ENCODE assay signal across 9 mouse cellular contexts in genomic region chr11:98939953-98940641, GRCm38 (mm10). TPM values are rescaled to one million over a fixed set of nuclear protein-coding genes. Genes with fewer than 3 reads are reported as not detected.
DNase-seq lines count a peak whose midpoint lies in the region; ATAC-seq lines count a peak whose summit lies in the region.
"Had no signal": no experiment of that assay in that cellular context is flagged by ENCODE, and none has a peak within 500 bp of the region (broad histone marks: within the 10 kb centered on the region; RNA-seq: fewer than 3 reads in every experiment).

No protein-coding gene starts in this region.

- peak overlapping the region; percentile 17; the same call in 1 of the 2 replicates for H3K4me3 ChIP-seq in liver, embryonic 11.5 days (ENCODE audit: low read depth, low read length)
- peak overlapping the region; percentile 81 for H3K4me3 ChIP-seq in embryonic facial prominence, embryonic 15.5 days (replicated peaks)
- peak overlapping the region; percentile 82 for H3K4me3 ChIP-seq in intestine, embryonic 15.5 days (replicated peaks)
- H3K4me3 ChIP-seq in neural tube, embryonic 12.5 days, result 0 out of 2 replicates have a peak overlapping the region, but pooled peaks have one; percentile 5
- H3K4me3 ChIP-seq: erythroblast, embryonic 14.5 days had no signal

- H3K27ac ChIP-seq in liver, embryonic 11.5 days (ENCODE audit: low read depth, low read length), result no peak overlapping the region; the same call in 1 of the 2 replicates
- H3K27ac ChIP-seq in embryonic facial prominence, embryonic 15.5 days (replicated peaks), result peak overlapping the region; percentile 96
- H3K27ac ChIP-seq in intestine, embryonic 15.5 days, result peak overlapping the region; percentile 96
- no peak overlapping the region for H3K27ac ChIP-seq in neural tube, embryonic 12.5 days

- H3K4me2 ChIP-seq in liver, embryonic 11.5 days, result peak overlapping the region; percentile 97
- H3K4me2 ChIP-seq in embryonic facial prominence, embryonic 15.5 days (replicated peaks), result peak overlapping the region; percentile 80
- H3K4me2 ChIP-seq in intestine, embryonic 15.5 days (replicated peaks), result peak overlapping the region; percentile 78
- peak overlapping the region; percentile 93 for H3K4me2 ChIP-seq in neural tube, embryonic 12.5 days (replicated peaks)

- peaks cover 35% of the 10 kb centered on the region for H3K27me3 ChIP-seq in liver, embryonic 11.5 days (replicated peaks; ENCODE audit: control insufficient read depth, insufficient read depth, low read length)
- H3K27me3 ChIP-seq in embryonic facial prominence, embryonic 15.5 days, result no peaks in the 10 kb centered on the region
- no peaks in the 10 kb centered on the region for H3K27me3 ChIP-seq in intestine, embryonic 15.5 days (replicated peaks)
- H3K27me3 ChIP-seq in neural tube, embryonic 12.5 days (replicated peaks), result no peaks in the 10 kb centered on the region

- 56% methylated on average over 11 of the region's 11 CpGs for WGBS in liver, embryonic 11.5 days
- 25% methylated on average over 11 of the region's 11 CpGs for WGBS in embryonic facial prominence, embryonic 15.5 days
- WGBS in intestine, embryonic 15.5 days, result 43% methylated on average over 11 of the region's 11 CpGs
- 58% methylated on average over 11 of the region's 11 CpGs for WGBS in neural tube, embryonic 12.5 days

- no peak for ATAC-seq in CD4-positive, CD25-positive, alpha-beta regulatory T cell, adult 4 months
- ATAC-seq in liver, embryonic 11.5 days (replicated peaks; ENCODE audit: low FRiP score), result no peak
- no peak for ATAC-seq in embryonic facial prominence, embryonic 15.5 days (ENCODE audit: insufficient number of reproducible peaks, low FRiP score, low TSS enrichment, low read depth)
- ATAC-seq in intestine, embryonic 15.5 days, result no peak
- no peak for ATAC-seq in neural tube, embryonic 12.5 days (ENCODE audit: low FRiP score, low read depth)

- 0 out of 2 replicates have a peak, but pooled peaks cover 1% of the 10 kb centered on the region for H3K36me3 ChIP-seq in liver, embryonic 11.5 days (ENCODE audit: control insufficient read depth, insufficient read depth, low read length)
- H3K36me3 ChIP-seq in embryonic facial prominence, embryonic 15.5 days, result no peaks in the 10 kb centered on the region
- H3K36me3 ChIP-seq in intestine, embryonic 15.5 days, result no peaks in the 10 kb centered on the region
- no peaks in the 10 kb centered on the region for H3K36me3 ChIP-seq in neural tube, embryonic 12.5 days

- no peaks in the 10 kb centered on the region for H3K9me3 ChIP-seq in liver, embryonic 11.5 days (ENCODE audit: control insufficient read depth, low read length)
- no peaks in the 10 kb centered on the region for H3K9me3 ChIP-seq in embryonic facial prominence, embryonic 15.5 days (replicated peaks)
- no peaks in the 10 kb centered on the region for H3K9me3 ChIP-seq in intestine, embryonic 15.5 days
- H3K9me3 ChIP-seq in neural tube, embryonic 12.5 days, result no peaks in the 10 kb centered on the region

- peaks cover 83% of the 10 kb centered on the region for H3K4me1 ChIP-seq in liver, embryonic 11.5 days (replicated peaks; ENCODE audit: control insufficient read depth, insufficient read depth, low read length)
- H3K4me1 ChIP-seq in embryonic facial prominence, embryonic 15.5 days, result peaks cover 87% of the 10 kb centered on the region
- peaks cover 89% of the 10 kb centered on the region for H3K4me1 ChIP-seq in intestine, embryonic 15.5 days (replicated peaks)
- peaks cover 92% of the 10 kb centered on the region for H3K4me1 ChIP-seq in neural tube, embryonic 12.5 days

- H3K9ac ChIP-seq in liver, embryonic 11.5 days (ENCODE audit: low read depth, low read length), result no peak overlapping the region
- peak overlapping the region; percentile 75; the same call in 1 of the 2 replicates for H3K9ac ChIP-seq in embryonic facial prominence, embryonic 15.5 days
- peak overlapping the region; percentile 0 for H3K9ac ChIP-seq in intestine, embryonic 15.5 days
- H3K9ac ChIP-seq in neural tube, embryonic 12.5 days, result peak overlapping the region; percentile 65; the same call in 1 of the 2 replicates

- DNase-seq in CD4-positive, CD25-positive, alpha-beta regulatory T cell, adult 2 months (ENCODE audit: low read depth, low spot score), result peak; percentile 56
- DNase-seq in liver, embryonic 11.5 days (ENCODE audit: low spot score), result no peak
- DNase-seq in liver, result no peak
- no peak for DNase-seq in embryo, embryonic 9.5 days (ENCODE audit: extremely low spot score)

RNA-seq across cellular contexts. Expression of gene Rara, which starts 12.5 kb away (rescaled TPM):
- polyA plus RNA-seq in CD4-positive, CD25-positive, alpha-beta regulatory T cell, adult 4 months (2017; shearing (Covaris generic)), result 1 to 10 TPM; 8.6 to 8.9 TPM
- 18.6 and 20.1 TPM in 2 replicates for polyA plus RNA-seq in liver, embryonic 11.5 days (2014; fragmentation: Nextera tagmentation; extraction: Ambion mirVana)
- 50.0 and 53.5 TPM in 2 replicates for polyA plus RNA-seq in embryonic facial prominence, embryonic 15.5 days (2015; fragmentation: Nextera tagmentation; extraction: Ambion mirVana)
- 30.7 and 31.5 TPM in 2 replicates for polyA plus RNA-seq in intestine, embryonic 15.5 days (2015; fragmentation: Nextera tagmentation; extraction: Ambion mirVana)
- polyA plus RNA-seq in neural tube, embryonic 12.5 days (2016; fragmentation: Nextera tagmentation; extraction: Ambion mirVana), result 51.1 and 52.5 TPM in 2 replicates

RNA-seq across cellular contexts. Expression of gene Cdc6, which starts 32.5 kb away (rescaled TPM):
- polyA plus RNA-seq in CD4-positive, CD25-positive, alpha-beta regulatory T cell, adult 4 months (2017; shearing (Covaris generic)), result 1 to 10 TPM; 4.1 to 8.5 TPM
- 96.3 and 114 TPM in 2 replicates for polyA plus RNA-seq in liver, embryonic 11.5 days (2014; fragmentation: Nextera tagmentation; extraction: Ambion mirVana)
- polyA plus RNA-seq in embryonic facial prominence, embryonic 15.5 days (2015; fragmentation: Nextera tagmentation; extraction: Ambion mirVana), result 22.6 and 22.7 TPM in 2 replicates
- 24.0 and 26.7 TPM in 2 replicates for polyA plus RNA-seq in intestine, embryonic 15.5 days (2015; fragmentation: Nextera tagmentation; extraction: Ambion mirVana)
- polyA plus RNA-seq in neural tube, embryonic 12.5 days (2016; fragmentation: Nextera tagmentation; extraction: Ambion mirVana), result 18.4 and 19.2 TPM in 2 replicates

RNA-seq across cellular contexts. Expression of gene Gjd3, which starts 42.7 kb away (rescaled TPM):
- polyA plus RNA-seq in CD4-positive, CD25-positive, alpha-beta regulatory T cell, adult 4 months (2017; shearing (Covaris generic)), result not detected
- 0.21 and 0.22 TPM in 2 replicates for polyA plus RNA-seq in liver, embryonic 11.5 days (2014; fragmentation: Nextera tagmentation; extraction: Ambion mirVana)
- 0.96 and 1.1 TPM in 2 replicates for polyA plus RNA-seq in embryonic facial prominence, embryonic 15.5 days (2015; fragmentation: Nextera tagmentation; extraction: Ambion mirVana)
- polyA plus RNA-seq in intestine, embryonic 15.5 days (2015; fragmentation: Nextera tagmentation; extraction: Ambion mirVana), result 0.20 and 0.35 TPM in 2 replicates
- 1.8 and 2.0 TPM in 2 replicates for polyA plus RNA-seq in neural tube, embryonic 12.5 days (2016; fragmentation: Nextera tagmentation; extraction: Ambion mirVana)
- polyA plus RNA-seq: erythroblast, embryonic 14.5 days had no signal

Comparison
In these comparisons a context has a peak if more than half of its experiments do, and no peak if none do; other contexts are left out.
1. H3K27ac ChIP-seq: peak in embryonic facial prominence, embryonic 15.5 days (single experiment) and intestine, embryonic 15.5 days (single experiment); none in liver, embryonic 11.5 days (single experiment) and neural tube, embryonic 12.5 days (single experiment).
2. H3K4me3 ChIP-seq: peak in every context shown above with its lines; median percentile 82 in intestine, embryonic 15.5 days; 81 in embryonic facial prominence, embryonic 15.5 days; 17 in liver, embryonic 11.5 days; 5 in neural tube, embryonic 12.5 days.
3. Peak in every context shown above with its lines, with median percentiles within 50 percentile points of each other: H3K4me2 ChIP-seq.